In the genomic region with DNA sequence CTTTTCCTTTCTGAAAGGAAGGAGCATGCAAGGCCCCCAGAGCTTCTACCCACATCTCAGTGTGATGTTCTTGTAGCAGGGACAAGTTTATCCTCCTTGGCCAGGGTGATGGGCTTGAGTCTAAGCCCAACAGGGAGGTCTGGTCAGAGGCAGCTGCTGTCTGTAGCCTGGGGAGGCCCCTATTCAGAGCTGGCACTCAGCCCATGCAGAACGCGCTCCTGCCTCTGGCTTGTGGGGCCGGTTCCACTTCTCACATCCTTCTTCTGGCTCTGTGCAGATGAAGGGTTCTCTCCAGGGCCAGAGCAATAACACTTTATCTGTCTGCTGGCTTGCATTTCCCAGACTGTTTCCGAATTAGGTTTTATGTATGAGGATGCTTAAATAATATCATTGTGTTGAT, we compare ENCODE assay signal across 10 mouse cellular contexts. TPM values are rescaled to one million over a fixed set of nuclear protein-coding genes. Genes with fewer than 3 reads are reported as not detected.
DNase-seq lines count a peak whose midpoint lies in the region; ATAC-seq lines count a peak whose summit lies in the region.
"Had no signal": no experiment of that assay in that cellular context is flagged by ENCODE, and none has a peak within 500 bp of the region (broad histone marks: within the 10 kb centered on the region; RNA-seq: fewer than 3 reads in every experiment).

No protein-coding gene starts in this region.

- 0 out of 2 replicates have a peak, but pooled peaks have one; percentile 36 for ATAC-seq in common myeloid progenitor, adult 5-6 weeks (replicated peaks; ENCODE audit: low read depth, poor library complexity, severe bottlenecking)

- DNase-seq in kidney, postnatal 25 days, result peak; percentile 15 to 50
- no peak for DNase-seq in kidney, adult 11 months
- DNase-seq in heart, adult 8-10 months (ENCODE audit: low spot score), result peak; percentile 55
- peak; percentile 70 for DNase-seq in lung, postnatal 14 days
- no peak for DNase-seq in embryo, embryonic 10 days (ENCODE audit: low spot score)
- DNase-seq in adrenal gland, postnatal 36 days, result no peak
- DNase-seq in adrenal gland, adult 18-20 months (ENCODE audit: low spot score in 2 of 2), result no peak
- DNase-seq: thymus, postnatal 36 days had no signal

RNA-seq across cellular contexts. Expression of gene Adamts2, which starts 44.3 kb away (rescaled TPM):
- total RNA-seq in common myeloid progenitor, adult 5-6 weeks (2017), result not detected in 2 replicates
- 1 to 10 TPM; 6.1 to 7.1 (median 6.8) TPM for total RNA-seq in heart, adult 8-10 months (2022)
- total RNA-seq in adrenal gland, postnatal 36 days (2021), result 10 to 100 TPM in 1 of 2 experiments, 1 to 10 TPM in 1; 6.4 to 13.1 TPM
- total RNA-seq in adrenal gland, adult 18-20 months (2021), result 1 to 10 TPM; 3.2 to 9.9 TPM
- total RNA-seq: granulocyte monocyte progenitor cell, adult 5-6 weeks had no signal

Comparison
In these comparisons a context has a peak if more than half of its experiments do, and no peak if none do; other contexts are left out.
1. DNase-seq: peak in kidney, postnatal 25 days (2 of 2), heart, adult 8-10 months (single experiment) and lung, postnatal 14 days (single experiment); none in kidney, adult 11 months (single experiment), embryo, embryonic 10 days (single experiment), adrenal gland, postnatal 36 days (0 of 2) and adrenal gland, adult 18-20 months (0 of 2).